Mouse (Mus musculus) kidney, embryonic 14.5 days (tissue): ENCODE measurements around the gene Mtx2. TPM values are rescaled to one million over a fixed set of nuclear protein-coding genes. Genes with fewer than 3 reads are reported as not detected.

Experiments
- ATAC-seq: fragments of 200-750 bp; cut with Nextera tagmentation; 2 replicates; pipeline ENCODE4 v1.8.0; 2017; ENCODE audit warnings: moderate number of reproducible peaks, mild to moderate bottlenecking, moderate TSS enrichment, moderate library complexity; ENCODE audit not compliant: low FRiP score, low TSS enrichment
- H3K27ac ChIP-seq: fragments of 300-500 bp; sonication (generic); 2 replicates; pipeline ENCODE4 v1.5.1; 2014; ENCODE audit warnings: low read depth, mild to moderate bottlenecking, low read length, moderate library complexity, mixed read lengths
- H3K27me3 ChIP-seq: fragments of 300-500 bp; sonication (generic); 2 replicates; pipeline ENCODE4 v1.6.1; 2014; ENCODE audit warnings: mild to moderate bottlenecking, low read length; ENCODE audit not compliant: control insufficient read depth, insufficient read depth
- H3K36me3 ChIP-seq: fragments of 300-500 bp; sonication (generic); 2 replicates; pipeline ENCODE4 v1.6.1; 2014; ENCODE audit warnings: low read length, mixed read lengths; ENCODE audit not compliant: control insufficient read depth, insufficient read depth
- H3K4me1 ChIP-seq: fragments of 300-500 bp; sonication (generic); 2 replicates; pipeline ENCODE4 v1.6.1; 2014; ENCODE audit warnings: low read length, mixed read lengths; ENCODE audit not compliant: control insufficient read depth, insufficient read depth
- H3K4me2 ChIP-seq: fragments of 300-500 bp; sonication (generic); replicated peaks from 2 replicates; pipeline ENCODE4 v1.6.1; 2014; ENCODE audit warnings: low read depth, mild to moderate bottlenecking, low read length
- H3K4me3 ChIP-seq: fragments of 300-500 bp; sonication (generic); 2 replicates; pipeline ENCODE4 v1.5.1; 2014; ENCODE audit warnings: mild to moderate bottlenecking, low read length
- H3K9ac ChIP-seq: fragments of 300-500 bp; sonication (generic); 2 replicates; pipeline ENCODE4 v1.6.1; 2014; ENCODE audit warnings: low read depth, mild to moderate bottlenecking, low read length, moderate library complexity
- H3K9me3 ChIP-seq: fragments of 300-500 bp; sonication (generic); 2 replicates; pipeline ENCODE4 v1.6.1; 2016; ENCODE audit warnings: low read length; ENCODE audit not compliant: control insufficient read depth
- WGBS: fragments of 180-500 bp; shearing (Covaris S2); extraction: QIAGEN DNeasy Blood & Tissue Kit; methylation state at CpG from one replicate; pipeline ENCODE4 v1.1.7; 2014; 5-methylcytosine and 5-hydroxymethylcytosine counted together
- polyA plus RNA-seq: library from polyadenylated mRNA; unstranded; fragments of >200 nt; fragmentation: Nextera tagmentation; extraction: Ambion mirVana; gene quantifications from 2 replicates; pipeline ENCODE4 v1.2.1, GENCODE M21; 2014

Gene Mtx2
- polyA plus RNA-seq, 1 experiment from 2014 or later: 157 TPM

DNA sequence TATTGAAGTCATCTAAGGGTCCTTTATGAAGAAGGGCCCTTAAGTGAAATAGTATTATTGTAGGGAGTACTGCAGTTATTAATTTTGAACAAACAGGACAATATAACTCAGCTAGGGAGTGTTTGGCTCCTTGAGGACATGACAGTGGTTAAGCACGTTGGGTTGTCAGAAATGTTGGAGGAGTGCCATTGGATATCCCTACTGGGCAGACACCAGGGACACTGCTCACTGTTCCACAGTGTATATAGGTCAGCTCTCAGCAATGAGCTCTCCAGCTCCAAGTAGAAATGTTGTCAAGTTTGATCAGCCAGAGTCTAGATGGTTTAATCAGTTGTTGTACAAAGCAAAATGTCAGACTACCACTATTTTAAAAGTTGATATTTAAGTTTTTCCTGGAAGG lies 24.4 kb downstream of the Mtx2 start:
- Histone ChIP-seq H3K4me2 (no peak overlapping the region), H3K4me3 (no peak overlapping the region), H3K4me1 (peaks cover 6% of the 10 kb centered on the region; the same call in 1 of the 2 replicates), H3K9me3 (no peaks in the 10 kb centered on the region), H3K27ac (no peak overlapping the region), H3K36me3 (no peaks in the 10 kb centered on the region), H3K9ac (no peak overlapping the region), H3K27me3 (no peaks in the 10 kb centered on the region)
- ATAC-seq: no peak
- WGBS: 27% methylated on average over 1 of the region's 1 CpGs

GRCm38 (mm10) chr2:74862070-74862476 lies 36.5 kb downstream of the Mtx2 start:
- Histone ChIP-seq H3K27me3 (no peaks in the 10 kb centered on the region), H3K36me3 (no peaks in the 10 kb centered on the region), H3K4me1 (no peaks in the 10 kb centered on the region), H3K4me2 (no peak overlapping the region), H3K9me3 (no peaks in the 10 kb centered on the region; the same call in 1 of the 2 replicates), H3K9ac (no peak overlapping the region), H3K4me3 (no peak overlapping the region), H3K27ac (no peak overlapping the region)
- 79% methylated on average over 1 of the region's 1 CpGs for WGBS
- no peak for ATAC-seq

GRCm38 (mm10) chr2:74865414-74865813 lies 39.8 kb downstream of the Mtx2 start:
- Histone ChIP-seq H3K36me3 (0 out of 2 replicates have a peak, but pooled peaks cover 2% of the 10 kb centered on the region), H3K9me3 (no peaks in the 10 kb centered on the region; the same call in 1 of the 2 replicates), H3K4me2 (no peak overlapping the region), H3K4me1 (no peaks in the 10 kb centered on the region), H3K27me3 (no peaks in the 10 kb centered on the region), H3K4me3 (no peak overlapping the region), H3K9ac (no peak overlapping the region), H3K27ac (no peak overlapping the region)
- no peak for ATAC-seq

- WGBS: 86% methylated on average over 9 of the region's 9 CpGs
- Histone ChIP-seq H3K4me1 (no peaks in the 10 kb centered on the region), H3K27ac (no peak overlapping the region), H3K27me3 (no peaks in the 10 kb centered on the region), H3K9ac (no peak overlapping the region), H3K9me3 (no peaks in the 10 kb centered on the region), H3K36me3 (peaks cover 23% of the 10 kb centered on the region; the same call in 1 of the 2 replicates), H3K4me3 (no peak overlapping the region), H3K4me2 (no peak overlapping the region)
- ATAC-seq: no peak
These were observed 48.4 kb downstream of the Mtx2 start for GRCm38 (mm10) chr2:74874043-74874442.

- no peak overlapping the region for H3K9ac ChIP-seq
- no peaks in the 10 kb centered on the region for H3K4me1 ChIP-seq
- H3K27me3 ChIP-seq: no peaks in the 10 kb centered on the region
- H3K4me2 ChIP-seq: no peak overlapping the region
- WGBS: 68% methylated on average over 9 of the region's 9 CpGs
- H3K4me3 ChIP-seq: no peak overlapping the region
- no peak for ATAC-seq
- H3K9me3 ChIP-seq: no peaks in the 10 kb centered on the region
- H3K36me3 ChIP-seq: no peaks in the 10 kb centered on the region
- H3K27ac ChIP-seq: no peak overlapping the region
These were observed 58.8 kb downstream of the Mtx2 start for GRCm38 (mm10) chr2:74884357-74884756.

DNA sequence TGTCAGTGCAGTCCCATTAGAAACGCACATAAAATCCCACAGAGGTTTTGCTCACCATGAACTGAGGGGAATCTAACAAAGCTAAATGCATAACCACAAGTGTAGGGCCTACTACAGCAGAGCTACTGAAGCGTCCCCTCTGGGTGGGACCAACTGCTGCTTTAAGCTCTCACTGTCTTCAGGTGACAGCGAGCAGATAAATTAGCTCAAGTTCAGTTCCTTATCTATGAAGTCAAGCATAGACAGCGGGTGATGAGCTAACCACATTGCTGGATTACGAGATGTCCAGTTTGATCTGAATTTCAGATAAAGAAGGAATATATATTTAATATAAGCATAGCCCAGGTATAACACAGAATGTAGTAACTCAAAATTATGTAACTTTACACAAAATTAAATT lies 66.3 kb downstream of the Mtx2 start:
- Histone ChIP-seq H3K27me3 (no peaks in the 10 kb centered on the region), H3K9me3 (no peaks in the 10 kb centered on the region), H3K4me2 (no peak overlapping the region), H3K36me3 (no peaks in the 10 kb centered on the region), H3K4me3 (no peak overlapping the region), H3K27ac (no peak overlapping the region), H3K4me1 (no peaks in the 10 kb centered on the region), H3K9ac (no peak overlapping the region)
- no peak for ATAC-seq
- WGBS: 68% methylated on average over 5 of the region's 5 CpGs

DNA sequence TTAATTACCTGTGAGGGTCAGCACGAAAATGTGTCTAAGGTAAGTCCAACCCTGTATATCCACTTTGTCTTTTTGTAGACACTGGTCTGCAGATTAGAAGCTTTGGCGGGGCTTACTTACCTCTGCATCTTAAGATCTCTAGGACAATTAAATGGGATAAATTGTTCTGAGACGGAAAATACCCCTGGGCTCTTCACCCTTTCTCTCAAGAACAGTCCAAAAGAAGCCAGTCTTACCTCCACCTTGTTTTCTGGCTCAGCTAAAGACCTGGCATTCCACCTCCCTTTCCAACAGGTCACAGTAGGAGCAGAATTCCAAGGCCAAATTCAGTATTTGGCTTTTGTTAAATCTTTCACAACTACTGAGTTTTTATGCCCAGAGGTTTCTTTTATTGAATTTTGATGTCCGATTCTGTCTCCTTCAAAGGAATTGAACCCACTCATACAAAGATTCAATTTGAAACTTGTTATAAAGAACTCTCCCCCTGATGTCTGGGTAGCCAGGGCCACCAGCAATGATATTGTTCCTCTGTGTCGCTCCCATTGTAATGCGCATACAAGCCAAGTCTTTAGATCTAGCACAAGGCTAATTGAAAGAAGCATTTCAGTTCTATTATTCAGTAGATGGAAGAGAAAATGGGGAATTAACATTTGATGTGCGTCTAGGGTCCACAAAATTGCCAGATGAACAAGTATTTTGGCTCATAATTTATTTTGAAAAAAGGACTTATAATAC lies 67.4 kb downstream of the Mtx2 start:
- no peaks in the 10 kb centered on the region for H3K27me3 ChIP-seq
- 92% methylated on average over 7 of the region's 7 CpGs for WGBS
- no peaks in the 10 kb centered on the region for H3K4me1 ChIP-seq
- no peak overlapping the region for H3K4me2 ChIP-seq
- no peaks in the 10 kb centered on the region for H3K9me3 ChIP-seq
- H3K9ac ChIP-seq: no peak overlapping the region
- H3K4me3 ChIP-seq: no peak overlapping the region
- no peaks in the 10 kb centered on the region for H3K36me3 ChIP-seq
- H3K27ac ChIP-seq: no peak overlapping the region
- ATAC-seq: no peak

- Histone ChIP-seq H3K4me3 (no peak overlapping the region), H3K27me3 (no peaks in the 10 kb centered on the region), H3K4me1 (no peaks in the 10 kb centered on the region), H3K36me3 (no peaks in the 10 kb centered on the region), H3K4me2 (no peak overlapping the region), H3K9ac (no peak overlapping the region), H3K27ac (no peak overlapping the region), H3K9me3 (no peaks in the 10 kb centered on the region)
- ATAC-seq: no peak
- WGBS: 69% methylated on average over 2 of the region's 2 CpGs
These were observed 68.5 kb downstream of the Mtx2 start for GRCm38 (mm10) chr2:74894061-74894460.

DNA sequence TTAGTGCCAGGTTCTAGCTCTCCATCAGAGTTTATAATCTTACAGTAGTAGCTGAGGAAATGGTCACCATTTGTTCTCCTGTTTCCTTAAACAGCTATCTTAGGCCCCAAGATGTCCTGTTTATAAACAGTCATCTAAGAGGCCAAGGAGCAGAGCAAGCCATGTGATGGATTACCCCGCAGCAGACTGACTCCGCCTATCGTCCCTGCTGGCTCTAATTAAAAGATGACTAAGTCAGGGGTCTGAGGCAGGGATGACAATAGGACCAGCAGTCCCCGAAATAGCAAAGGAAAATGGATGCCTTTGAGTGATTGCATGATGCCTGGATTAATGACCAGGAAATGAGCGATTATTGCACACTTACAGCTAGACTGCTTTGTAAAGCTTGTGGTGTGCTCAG lies 74.4 kb downstream of the Mtx2 start:
- Histone ChIP-seq H3K36me3 (no peaks in the 10 kb centered on the region), H3K27me3 (no peaks in the 10 kb centered on the region), H3K4me3 (no peak overlapping the region), H3K4me2 (no peak overlapping the region), H3K27ac (no peak overlapping the region), H3K4me1 (peaks cover 8% of the 10 kb centered on the region; the same call in 1 of the 2 replicates), H3K9ac (no peak overlapping the region), H3K9me3 (no peaks in the 10 kb centered on the region)
- 13% methylated on average over 5 of the region's 5 CpGs for WGBS
- ATAC-seq: peak; percentile 55; the same call in 1 of the 2 replicates
